16 mouse cellular contexts compared by ENCODE assay signal in genomic region chr16:20090921-20091575, GRCm38 (mm10). TPM values are rescaled to one million over a fixed set of nuclear protein-coding genes. Genes with fewer than 3 reads are reported as not detected.
DNase-seq lines count a peak whose midpoint lies in the region; ATAC-seq and TF ChIP-seq lines count a peak whose summit lies in the region.
"Had no signal": no experiment of that assay in that cellular context is flagged by ENCODE, and none has a peak within 500 bp of the region (broad histone marks: within the 10 kb centered on the region; RNA-seq: fewer than 3 reads in every experiment).

No protein-coding gene starts in this region.

- no peaks in the 10 kb centered on the region for H3K27me3 ChIP-seq in kidney, adult 2 months (replicated peaks; ENCODE audit: control insufficient read depth, insufficient read depth, low read length)
- H3K27me3 ChIP-seq in kidney, embryonic 14.5 days (ENCODE audit: control insufficient read depth, insufficient read depth, low read length): no peaks in the 10 kb centered on the region
- H3K27me3 ChIP-seq in heart, embryonic 12.5 days (replicated peaks): no peaks in the 10 kb centered on the region
- no peaks in the 10 kb centered on the region for H3K27me3 ChIP-seq in hindbrain, embryonic 16.5 days (replicated peaks; ENCODE audit: control insufficient read depth, insufficient read depth, low read length)
- H3K27me3 ChIP-seq: forebrain, embryonic 12.5 days; hindbrain, embryonic 15.5 days had no signal

- no peak overlapping the region for H3K9ac ChIP-seq in kidney, embryonic 14.5 days (ENCODE audit: low read depth, low read length)
- H3K9ac ChIP-seq in heart, embryonic 12.5 days: no peak overlapping the region
- no peak overlapping the region for H3K9ac ChIP-seq in hindbrain, embryonic 16.5 days (ENCODE audit: low read depth, low read length)
- H3K9ac ChIP-seq: forebrain, embryonic 12.5 days; hindbrain, embryonic 15.5 days; liver, embryonic 14.5 days had no signal

- H3K4me3 ChIP-seq in kidney, adult 2 months (ENCODE audit: insufficient read depth, low read depth, low read length): no peak overlapping the region
- H3K4me3 ChIP-seq in kidney, embryonic 14.5 days (ENCODE audit: low read length): no peak overlapping the region
- H3K4me3 ChIP-seq in heart, embryonic 12.5 days: no peak overlapping the region
- no peak overlapping the region for H3K4me3 ChIP-seq in hindbrain, embryonic 16.5 days (ENCODE audit: low read length)
- H3K4me3 ChIP-seq: forebrain, embryonic 12.5 days; hindbrain, embryonic 15.5 days; midbrain, embryonic 10.5 days had no signal

- no peak for TF ChIP-seq POLR2A in kidney, adult 2 months (IDR thresholded peaks at IDR 0.05; ENCODE audit: low read depth, low read length)

- no peaks in the 10 kb centered on the region for H3K36me3 ChIP-seq in kidney, adult 2 months (ENCODE audit: control insufficient read depth, insufficient read depth, low read length)
- H3K36me3 ChIP-seq in kidney, embryonic 14.5 days (ENCODE audit: control insufficient read depth, insufficient read depth, low read length): no peaks in the 10 kb centered on the region
- H3K36me3 ChIP-seq in heart, embryonic 12.5 days: no peaks in the 10 kb centered on the region
- no peaks in the 10 kb centered on the region for H3K36me3 ChIP-seq in hindbrain, embryonic 16.5 days (ENCODE audit: control insufficient read depth, insufficient read depth, low read length)
- H3K36me3 ChIP-seq: forebrain, embryonic 12.5 days; hindbrain, embryonic 15.5 days; midbrain, embryonic 10.5 days had no signal

- H3K9me3 ChIP-seq in kidney, embryonic 14.5 days (ENCODE audit: control insufficient read depth, low read length): no peaks in the 10 kb centered on the region
- 0 out of 2 replicates have a peak, but pooled peaks cover 9% of the 10 kb centered on the region for H3K9me3 ChIP-seq in heart, embryonic 12.5 days (replicated peaks)
- H3K9me3 ChIP-seq in hindbrain, embryonic 16.5 days (ENCODE audit: control insufficient read depth, low read length): no peaks in the 10 kb centered on the region
- H3K9me3 ChIP-seq: forebrain, embryonic 12.5 days; hindbrain, embryonic 15.5 days; midbrain, embryonic 10.5 days had no signal

- DNase-seq in kidney, adult 2 months: peak; percentile 45
- DNase-seq in gastrocnemius, postnatal 10 days: peak; percentile 46
- peak; percentile 53 for DNase-seq in heart, postnatal 4 days
- DNase-seq in testis, postnatal 10 days (ENCODE audit: low spot score): no peak
- DNase-seq: cerebellum, adult 11 months; cerebellum, postnatal 36 days; kidney, adult 9 months; lung, postnatal 10 days had no signal

- H3K4me2 ChIP-seq in kidney, embryonic 14.5 days (replicated peaks; ENCODE audit: low read depth, low read length): no peak overlapping the region
- peak overlapping the region; percentile 17 for H3K4me2 ChIP-seq in heart, embryonic 12.5 days
- H3K4me2 ChIP-seq in hindbrain, embryonic 16.5 days (ENCODE audit: low read length): no peak overlapping the region
- H3K4me2 ChIP-seq: forebrain, embryonic 12.5 days; hindbrain, embryonic 15.5 days had no signal

- WGBS in kidney, adult 2 months: 18% methylated on average over 5 of the region's 5 CpGs
- 17% methylated on average over 5 of the region's 5 CpGs for WGBS in kidney, embryonic 14.5 days
- WGBS in heart, embryonic 12.5 days: 6% methylated on average over 5 of the region's 5 CpGs
- WGBS in hindbrain, embryonic 16.5 days: 57% methylated on average over 5 of the region's 5 CpGs

- TF ChIP-seq CTCF in kidney, adult 2 months (conservative IDR thresholded peaks at IDR 0.05; ENCODE audit: insufficient read depth, insufficient read length, low read depth, low read length): no peak

- no peak for ATAC-seq in kidney, embryonic 14.5 days (ENCODE audit: low FRiP score, low TSS enrichment)
- ATAC-seq in heart, embryonic 12.5 days (ENCODE audit: insufficient number of reproducible peaks, low FRiP score): peak; percentile 74
- ATAC-seq in megakaryocyte, adult 5-6 weeks (ENCODE audit: poor library complexity, severe bottlenecking): no peak
- no peak for ATAC-seq in hindbrain, embryonic 16.5 days

- H3K27ac ChIP-seq in kidney, adult 2 months (ENCODE audit: insufficient read depth, low read depth, low read length): no peak overlapping the region
- no peak overlapping the region for H3K27ac ChIP-seq in kidney, embryonic 14.5 days (ENCODE audit: low read depth, low read length)
- peak overlapping the region; percentile 91 for H3K27ac ChIP-seq in heart, embryonic 12.5 days (ENCODE audit: poor library complexity, severe bottlenecking)
- H3K27ac ChIP-seq in hindbrain, embryonic 16.5 days (ENCODE audit: low read depth, low read length): no peak overlapping the region
- H3K27ac ChIP-seq: forebrain, embryonic 12.5 days; hindbrain, embryonic 15.5 days; liver, embryonic 14.5 days; midbrain, embryonic 10.5 days had no signal

- H3K4me1 ChIP-seq in kidney, adult 2 months (ENCODE audit: control insufficient read depth, insufficient read depth, low read length): no peaks in the 10 kb centered on the region
- no peaks in the 10 kb centered on the region for H3K4me1 ChIP-seq in kidney, embryonic 14.5 days (ENCODE audit: control insufficient read depth, insufficient read depth, low read length)
- peaks cover 7% of the 10 kb centered on the region; the same call in 1 of the 2 replicates for H3K4me1 ChIP-seq in heart, embryonic 12.5 days (replicated peaks)
- H3K4me1 ChIP-seq in hindbrain, embryonic 16.5 days (ENCODE audit: control insufficient read depth, insufficient read depth, low read depth, low read length): no peaks in the 10 kb centered on the region
- H3K4me1 ChIP-seq: forebrain, embryonic 12.5 days; hindbrain, embryonic 15.5 days had no signal

RNA-seq across cellular contexts. Expression of gene Klhl24, which starts 6.3 kb away (rescaled TPM):
- polyA plus RNA-seq in kidney, adult 2 months (2012; rRNA removed): 19.2 and 23.3 TPM in 2 replicates
- polyA plus RNA-seq in kidney, embryonic 14.5 days (2014; fragmentation: Nextera tagmentation; extraction: Ambion mirVana): 21.8 and 40.4 TPM in 2 replicates
- total RNA-seq in gastrocnemius, postnatal 10 days (2021): 100 to 1,000 TPM; 189 to 190 TPM
- polyA plus RNA-seq in heart, embryonic 12.5 days (2016; fragmentation: Nextera tagmentation; extraction: Ambion mirVana): 48.9 and 49.7 TPM in 2 replicates
- total RNA-seq in heart, postnatal 4 days (2021): 100 to 1,000 TPM in 1 of 2 experiments, 10 to 100 TPM in 1; 96.1 to 104 TPM
- 61.3 and 62.2 TPM in 2 replicates for total RNA-seq in megakaryocyte, adult 5-6 weeks (2015)
- total RNA-seq in megakaryocyte, adult 5-6 weeks (2017): 90.4 and 91.8 TPM in 2 replicates
- polyA plus RNA-seq in hindbrain, embryonic 16.5 days (2015; fragmentation: Nextera tagmentation; extraction: Ambion mirVana): 35.8 and 39.5 TPM in 2 replicates

RNA-seq across cellular contexts. Expression of gene Yeats2, which starts 49.8 kb away (rescaled TPM):
- 11.9 and 16.8 TPM in 2 replicates for polyA plus RNA-seq in kidney, adult 2 months (2012; rRNA removed)
- polyA plus RNA-seq in kidney, embryonic 14.5 days (2014; fragmentation: Nextera tagmentation; extraction: Ambion mirVana): 24.3 and 47.5 TPM in 2 replicates
- total RNA-seq in gastrocnemius, postnatal 10 days (2021): 10 to 100 TPM; 18.1 to 29.7 TPM
- polyA plus RNA-seq in heart, embryonic 12.5 days (2016; fragmentation: Nextera tagmentation; extraction: Ambion mirVana): 33.3 and 33.5 TPM in 2 replicates
- total RNA-seq in heart, postnatal 4 days (2021): 10 to 100 TPM; 36.0 to 36.2 TPM
- 27.7 and 30.0 TPM in 2 replicates for total RNA-seq in megakaryocyte, adult 5-6 weeks (2015)
- total RNA-seq in megakaryocyte, adult 5-6 weeks (2017): 18.4 and 18.8 TPM in 2 replicates
- polyA plus RNA-seq in hindbrain, embryonic 16.5 days (2015; fragmentation: Nextera tagmentation; extraction: Ambion mirVana): 16.5 and 20.6 TPM in 2 replicates
